ENCODE assay signal across 8 mouse cellular contexts in genomic region chr13:23561883-23562659, GRCm38 (mm10). TPM values are rescaled to one million over a fixed set of nuclear protein-coding genes. Genes with fewer than 3 reads are reported as not detected.
DNase-seq lines count a peak whose midpoint lies in the region; ATAC-seq lines count a peak whose summit lies in the region.
"Not testable (repeated sequence)": the region's sequence is repeated elsewhere in the genome, so short reads cannot be mapped to it uniquely, and the experiment has no call there.

Gene Hist1h3e, minus strand, starts transcription at chr13:23562369.

- H3K9me3 ChIP-seq in hindbrain, embryonic 12.5 days (replicated peaks): not testable (repeated sequence)

- not testable (repeated sequence) for H3K36me3 ChIP-seq in hindbrain, embryonic 12.5 days

- peak within 1 kb of the TSS; percentile 85 for H3K4me2 ChIP-seq in hindbrain, embryonic 12.5 days (replicated peaks)

- H3K27me3 ChIP-seq in hindbrain, embryonic 12.5 days: not testable (repeated sequence)

- peak within 1 kb of the TSS; percentile 53 for H3K9ac ChIP-seq in hindbrain, embryonic 12.5 days

- 0% methylated on average over 50 of the region's 67 CpGs for WGBS in hindbrain, embryonic 12.5 days

- peak; percentile 95 for DNase-seq in Muller cell, postnatal 12 days (ENCODE audit: inconsistent ontology term)
- DNase-seq in cerebellum, postnatal 10 days: peak; percentile 96 to 97
- peak; percentile 92 to 94 for DNase-seq in frontal cortex, postnatal 10 days (ENCODE audit: low spot score in 2 of 2)
- DNase-seq in layer of hippocampus, postnatal 14 days (ENCODE audit: low spot score in 2 of 2): peak; percentile 96 to 98
- peak; percentile 93 for DNase-seq in lung, postnatal 14 days
- peak; percentile 91 for DNase-seq in retina, adult 2 months (ENCODE audit: low read depth, low spot score)
- DNase-seq in thymus, postnatal 36 days: peak; percentile 86 to 90

- ATAC-seq in hindbrain, embryonic 12.5 days (ENCODE audit: low FRiP score): peak; percentile 98

- H3K27ac ChIP-seq in hindbrain, embryonic 12.5 days: peak within 1 kb of the TSS; percentile 98

- not testable (repeated sequence) for H3K4me1 ChIP-seq in hindbrain, embryonic 12.5 days

- H3K4me3 ChIP-seq in hindbrain, embryonic 12.5 days: peak within 1 kb of the TSS; percentile 42

RNA-seq across cellular contexts. Expression of gene Hist1h3e, which starts in this region (rescaled TPM):
- polyA plus RNA-seq in hindbrain, embryonic 12.5 days (2016; fragmentation: Nextera tagmentation; extraction: Ambion mirVana): 4.4 and 5.6 TPM in 2 replicates
- 10 to 100 TPM; 60.0 to 69.0 TPM for total RNA-seq in layer of hippocampus, postnatal 14 days (2021)

Comparison
In these comparisons a context has a peak if more than half of its experiments do, and no peak if none do; other contexts are left out.
1. Peak in every context shown above with its lines: DNase-seq, ATAC-seq, H3K4me3 ChIP-seq and H3K27ac ChIP-seq.